Mouse (Mus musculus) MEL (cell line): ENCODE measurements around the gene Itsn1. TPM values are rescaled to one million over a fixed set of nuclear protein-coding genes. Genes with fewer than 3 reads are reported as not detected.

Experiments used
- DNase-seq: peaks from one replicate; pipeline ENCODE4 v3.0.0; 2011; ENCODE audit warnings: low read depth, low spot score
- H3K27ac ChIP-seq: 2 replicates; pipeline ENCODE4 v1.5.1; 2012; ENCODE audit warnings: low read depth, mild to moderate bottlenecking, control low read depth, low read length, moderate library complexity; ENCODE audit not compliant: control insufficient read depth
- H3K27me3 ChIP-seq, 2 experiments: fragments of 150-350 bp in 1 of 2; sonication (generic) in 1 of 2; 2 replicates each; pipeline ENCODE4 v1.6.1; 2012; ENCODE audit warnings: low read length in 2 of 2, mild to moderate bottlenecking in 2 of 2, improper control_type of control experiment in 1 of 2, moderate library complexity in 1 of 2; ENCODE audit not compliant: insufficient read depth in 2 of 2, control insufficient read depth in 1 of 2
- H3K36me3 ChIP-seq, 2 experiments: 2 replicates each; pipeline ENCODE4 v1.6.1; 2012 to 2014; ENCODE audit warnings: low read length in 2 of 2, improper control_type of control experiment in 1 of 2, inconsistent platforms in 1 of 2, mild to moderate bottlenecking in 1 of 2; ENCODE audit not compliant: insufficient read depth in 2 of 2, control insufficient read depth in 1 of 2
- H3K4me1 ChIP-seq, 2 experiments: fragments of 150-350 bp in 1 of 2; sonication (generic) in 1 of 2; 2 replicates each; pipeline ENCODE4 v1.6.1; 2012; ENCODE audit warnings: low read length in 2 of 2, improper control_type of control experiment in 1 of 2, mild to moderate bottlenecking in 1 of 2; ENCODE audit not compliant: insufficient read depth in 2 of 2, control insufficient read depth in 1 of 2
- H3K4me3 ChIP-seq, 2 experiments: fragments of 150-350 bp in 1 of 2; sonication (generic) in 1 of 2; 2 replicates each; pipeline ENCODE4 v1.5.1; 2012; ENCODE audit warnings: low read depth in 2 of 2, low read length in 2 of 2, mild to moderate bottlenecking in 2 of 2, moderate library complexity in 2 of 2, control low read depth in 1 of 2, improper control_type of control experiment in 1 of 2; ENCODE audit not compliant: control insufficient read depth in 1 of 2, insufficient read depth in 1 of 2
- H3K79me2 ChIP-seq: 2 replicates; pipeline ENCODE4 v1.6.1; 2012; ENCODE audit warnings: mild to moderate bottlenecking, low read length, moderate library complexity; ENCODE audit not compliant: control insufficient read depth, poor library complexity, insufficient read depth
- H3K9ac ChIP-seq: 2 replicates; pipeline ENCODE4 v1.6.1; 2012; ENCODE audit warnings: low read depth, mild to moderate bottlenecking, control low read depth, low read length, moderate library complexity; ENCODE audit not compliant: control insufficient read depth, poor library complexity, severe bottlenecking
- H3K9me3 ChIP-seq: fragments of 150-350 bp; sonication (generic); replicated peaks from 2 replicates; pipeline ENCODE4 v1.6.1; 2012; ENCODE audit warnings: mild to moderate bottlenecking, low read length, improper control_type of control experiment, moderate library complexity; ENCODE audit not compliant: insufficient read depth
- CHD2 ChIP-seq: IDR thresholded peaks from 2 replicates; pipeline ENCODE4 v1.6.1; 2011; ENCODE audit warnings: low read length, improper control_type of control experiment
- CTCF ChIP-seq, 3 experiments: IDR thresholded peaks in 2 of 3; conservative IDR thresholded peaks in 1 of 3; 2 replicates each; pipeline ENCODE4 v1.5.1; 2011 to 2012; ENCODE audit warnings: low read length in 3 of 3, low read depth in 2 of 3, mild to moderate bottlenecking in 2 of 3, improper control_type of control experiment in 1 of 3, inconsistent platforms in 1 of 3, mixed read lengths in 1 of 3, moderate library complexity in 1 of 3; ENCODE audit not compliant: control insufficient read depth in 1 of 3, insufficient read depth in 1 of 3, poor library complexity in 1 of 3, severe bottlenecking in 1 of 3
- E2F4 ChIP-seq: IDR thresholded peaks from 2 replicates; pipeline ENCODE4 v1.6.1; 2011; ENCODE audit warnings: low read depth, low read length, improper control_type of control experiment, borderline replicate concordance
- ELF1 ChIP-seq: IDR thresholded peaks from 2 replicates; pipeline ENCODE4 v1.6.1; 2014; ENCODE audit warnings: low read depth, mild to moderate bottlenecking, inconsistent platforms, low read length, improper control_type of control experiment, moderate library complexity
- EP300 ChIP-seq, 2 experiments: IDR thresholded peaks; 2 replicates each; pipeline ENCODE4 v1.6.1; 2011; ENCODE audit warnings: improper control_type of control experiment in 2 of 2, low read length in 2 of 2, low read depth in 1 of 2, mild to moderate bottlenecking in 1 of 2
- ETS1 ChIP-seq: IDR thresholded peaks from 2 replicates; pipeline ENCODE4 v1.6.1; 2012; ENCODE audit warnings: low read depth, mild to moderate bottlenecking, inconsistent platforms, low read length, improper control_type of control experiment, moderate library complexity
- HCFC1 ChIP-seq: IDR thresholded peaks from 2 replicates; pipeline ENCODE4 v1.6.1; 2012; ENCODE audit warnings: low read depth, mild to moderate bottlenecking, inconsistent platforms, low read length, improper control_type of control experiment, moderate library complexity
- JUND ChIP-seq: IDR thresholded peaks from 2 replicates; pipeline ENCODE4 v1.6.1; 2011; ENCODE audit warnings: low read depth, mild to moderate bottlenecking, improper control_type of control experiment, low read length
- MAX ChIP-seq: IDR thresholded peaks from 2 replicates; pipeline ENCODE4 v1.6.1; 2011; ENCODE audit warnings: low read length, improper control_type of control experiment
- MAZ ChIP-seq: IDR thresholded peaks from 2 replicates; pipeline ENCODE4 v1.6.1; 2012; ENCODE audit warnings: low read depth, mild to moderate bottlenecking, inconsistent platforms, low read length, improper control_type of control experiment
- MEF2A ChIP-seq: IDR thresholded peaks from 2 replicates; pipeline ENCODE4 v1.6.1; 2014; ENCODE audit warnings: low read depth, mild to moderate bottlenecking, inconsistent platforms, low read length, improper control_type of control experiment; ENCODE audit not compliant: poor library complexity, insufficient replicate concordance, severe bottlenecking; ENCODE audit errors: extremely low read depth
- MYC ChIP-seq: IDR thresholded peaks from 2 replicates; pipeline ENCODE4 v1.6.1; 2011; ENCODE audit warnings: low read depth, mild to moderate bottlenecking, low read length, improper control_type of control experiment, moderate library complexity
- POLR2AphosphoS2 ChIP-seq: IDR thresholded peaks from 2 replicates; pipeline ENCODE4 v1.6.1; 2011; ENCODE audit warnings: low read length, improper control_type of control experiment
- RAD21 ChIP-seq: IDR thresholded peaks from 2 replicates; pipeline ENCODE4 v1.6.1; 2011; ENCODE audit warnings: mild to moderate bottlenecking, low read depth, low read length, improper control_type of control experiment
- SIN3A ChIP-seq: IDR thresholded peaks from 2 replicates; pipeline ENCODE4 v1.6.1; 2012; ENCODE audit warnings: low read length, improper control_type of control experiment, inconsistent platforms
- TAL1 ChIP-seq: IDR thresholded peaks from 2 replicates; pipeline ENCODE4 v1.6.1; 2012; ENCODE audit warnings: mild to moderate bottlenecking, inconsistent platforms, low read length, moderate library complexity, mixed read lengths
- TBP ChIP-seq: IDR thresholded peaks from 2 replicates; pipeline ENCODE4 v1.8.0; 2011; ENCODE audit warnings: low read depth, low read length, improper control_type of control experiment
- TCF12 ChIP-seq: IDR thresholded peaks from 2 replicates; pipeline ENCODE4 v1.6.1; 2014; ENCODE audit warnings: low read depth, mild to moderate bottlenecking, inconsistent platforms, low read length, improper control_type of control experiment, moderate library complexity
- USF2 ChIP-seq, 2 experiments: IDR thresholded peaks; 2 replicates each; pipeline ENCODE4 v1.6.1; 2011 to 2012; ENCODE audit warnings: improper control_type of control experiment in 2 of 2, low read length in 2 of 2, borderline replicate concordance in 1 of 2, inconsistent platforms in 1 of 2, low read depth in 1 of 2, mild to moderate bottlenecking in 1 of 2; ENCODE audit not compliant: insufficient read depth in 1 of 2
- ZMIZ1 ChIP-seq: IDR thresholded peaks from 2 replicates; pipeline ENCODE4 v1.6.1; 2012; ENCODE audit warnings: low read depth, mild to moderate bottlenecking, inconsistent platforms, low read length, improper control_type of control experiment, moderate library complexity
- polyA plus RNA-seq, 2 experiments: library from polyadenylated mRNA; stranded (reverse) in 1 of 2; unstranded in 1 of 2; fragments of >175 nt in 1 of 2; fragments of >200 nt in 1 of 2; gene quantifications; 2 replicates each; pipeline versions ENCODE4 v1.2.1 to v1.2.4; 2012; ENCODE audit warnings: low replicate concordance in 2 of 2, low read depth in 1 of 2; ENCODE audit not compliant: insufficient read length in 2 of 2, insufficient read depth in 1 of 2, missing spikeins in 1 of 2
- total RNA-seq: library from RNA; depleted of rRNA; stranded (reverse); fragments of 300-350 nt; gene quantifications from 2 replicates; pipeline ENCODE4 v1.2.3, GENCODE M21; 2012

The Itsn1 gene
- total and polyA plus RNA-seq, 3 experiments, result 14.7 to 36.5 TPM; not detected in 1

GRCm38 (mm10) chr16:91861784-91862371 is 132.8 kb downstream of the Itsn1 start:
- no peak for DNase-seq
- H3K79me2 ChIP-seq, result no peaks in the 10 kb centered on the region
- no peaks in the 10 kb centered on the region for H3K27me3 ChIP-seq
- no peak overlapping the region for H3K4me3 ChIP-seq
- no peak overlapping the region for H3K9ac ChIP-seq
- no peak overlapping the region for H3K27ac ChIP-seq
- TF ChIP-seq JUND (no peak), TCF12 (no peak), POLR2AphosphoS2 (no peak), ZMIZ1 (no peak), ETS1 (no peak), MYC (no peak), RAD21 (no peak), CTCF (IDR thresholded peaks at IDR 0.05 in 2 of 3, conservative IDR thresholded peaks at IDR 0.05 in 1 of 3; ENCODE audit: control insufficient read depth in 1 of 3, insufficient read depth in 1 of 3, low read depth in 2 of 3, low read length in 3 of 3, poor library complexity in 1 of 3, severe bottlenecking in 1 of 3) (no peak), EP300 (IDR thresholded peaks at IDR 0.05; ENCODE audit: low read depth in 1 of 2, low read length in 2 of 2) (no peak), ELF1 (no peak), TAL1 (no peak), MAZ (no peak), TBP (no peak), HCFC1 (no peak), USF2 (IDR thresholded peaks at IDR 0.05; ENCODE audit: borderline replicate concordance in 1 of 2, insufficient read depth in 1 of 2, low read depth in 1 of 2, low read length in 2 of 2) (no peak), SIN3A (no peak), CHD2 (no peak), MEF2A (no peak), MAX (no peak), E2F4 (no peak)
- peaks cover 0 to 19% of the 10 kb centered on the region in 2 experiments; a peak in 2 of 4 replicates for H3K36me3 ChIP-seq
- no peaks in the 10 kb centered on the region for H3K9me3 ChIP-seq
- H3K4me1 ChIP-seq, result peaks cover 15 to 23% of the 10 kb centered on the region in 2 experiments

GRCm38 (mm10) chr16:91862836-91863235 is 133.8 kb downstream of the Itsn1 start:
- H3K27ac ChIP-seq, result no peak overlapping the region

More at GRCm38 (mm10) chr16:91862836-91863235, 133.8 kb downstream of the Itsn1 start:
- no peak overlapping the region for H3K4me3 ChIP-seq
- DNase-seq, result no peak
- H3K9ac ChIP-seq, result no peak overlapping the region
- peaks cover 0 to 19% of the 10 kb centered on the region in 2 experiments; a peak in 2 of 4 replicates for H3K36me3 ChIP-seq
- peaks cover 15 to 23% of the 10 kb centered on the region in 2 experiments for H3K4me1 ChIP-seq
- H3K79me2 ChIP-seq, result no peaks in the 10 kb centered on the region
- no peaks in the 10 kb centered on the region for H3K27me3 ChIP-seq
- no peaks in the 10 kb centered on the region for H3K9me3 ChIP-seq
- no peak for TF ChIP-seq CHD2
